Mouse (Mus musculus) heart, embryonic 11.5 days (tissue): ENCODE data around the gene Macrod1. TPM values are rescaled to one million over a fixed set of nuclear protein-coding genes. Genes with fewer than 3 reads are reported as not detected.

ENCODE experiments used
- ATAC-seq: fragments of 200-750 bp; cut with Nextera tagmentation; replicated peaks from 2 replicates; pipeline ENCODE4 v1.8.0; 2017; ENCODE audit warnings: moderate library complexity; ENCODE audit not compliant: insufficient number of reproducible peaks, low FRiP score, low TSS enrichment
- H3K27ac ChIP-seq: fragments of 300-500 bp; sonication (generic); 2 replicates; pipeline ENCODE4 v1.5.1; 2014; ENCODE audit warnings: mild to moderate bottlenecking, low read depth, low read length
- H3K27me3 ChIP-seq: fragments of 300-500 bp; sonication (generic); 2 replicates; pipeline ENCODE4 v1.6.1; 2014; ENCODE audit warnings: mild to moderate bottlenecking, low read length, mixed read lengths; ENCODE audit not compliant: control insufficient read depth, insufficient read depth
- H3K36me3 ChIP-seq: fragments of 300-500 bp; sonication (generic); 2 replicates; pipeline ENCODE4 v1.6.1; 2014; ENCODE audit warnings: mild to moderate bottlenecking, low read length, moderate library complexity, mixed read lengths; ENCODE audit not compliant: control insufficient read depth, insufficient read depth
- H3K4me1 ChIP-seq: fragments of 300-500 bp; sonication (generic); 2 replicates; pipeline ENCODE4 v1.6.1; 2014; ENCODE audit warnings: low read length; ENCODE audit not compliant: control insufficient read depth, insufficient read depth
- H3K4me2 ChIP-seq: fragments of 300-500 bp; sonication (generic); 2 replicates; pipeline ENCODE4 v1.6.1; 2014; ENCODE audit warnings: mild to moderate bottlenecking, moderate library complexity
- H3K4me3 ChIP-seq: fragments of 300-500 bp; sonication (generic); 2 replicates; pipeline ENCODE4 v1.5.1; 2014; ENCODE audit warnings: low read depth, low read length
- H3K9ac ChIP-seq: fragments of 300-500 bp; sonication (generic); 2 replicates; pipeline ENCODE4 v1.6.1; 2014; ENCODE audit warnings: mild to moderate bottlenecking, low read depth, low read length, moderate library complexity
- H3K9me3 ChIP-seq: fragments of 300-500 bp; sonication (generic); replicated peaks from 2 replicates; pipeline ENCODE4 v1.6.1; 2016; ENCODE audit warnings: low read length; ENCODE audit not compliant: control insufficient read depth
- WGBS: fragments of 180-500 bp; shearing (Covaris S2); extraction: QIAGEN DNeasy Blood & Tissue Kit; methylation state at CpG from one replicate; pipeline ENCODE4 v1.1.7; 2014; ENCODE audit not compliant: insufficient replicate concordance; 5-methylcytosine and 5-hydroxymethylcytosine counted together
- polyA plus RNA-seq: library from polyadenylated mRNA; unstranded; fragments of >200 nt; fragmentation: Nextera tagmentation; extraction: Ambion mirVana; gene quantifications from 2 replicates; pipeline ENCODE4 v1.2.1, GENCODE M21; 2014

Gene Macrod1
- polyA plus RNA-seq, 1 experiment from 2014 or later = 13.3 TPM

- Histone ChIP-seq H3K27me3 (no peaks in the 10 kb centered on the region), H3K36me3 (no peaks in the 10 kb centered on the region), H3K9me3 (no peaks in the 10 kb centered on the region), H3K9ac (peak overlapping the region; percentile 43; the same call in 1 of the 2 replicates), H3K4me1 (peaks cover 41% of the 10 kb centered on the region), H3K4me2 (peak overlapping the region; percentile 11; the same call in 1 of the 2 replicates), H3K27ac (no peak overlapping the region), H3K4me3 (no peak overlapping the region)
- ATAC-seq = no peak
- WGBS = 41% methylated on average over 8 of the region's 8 CpGs
Observed at GRCm38 (mm10) chr19:7117653-7118307, 61.2 kb downstream of the Macrod1 start.

GRCm38 (mm10) chr19:7121252-7121651, 64.6 kb downstream of the Macrod1 start:
- Histone ChIP-seq H3K4me2 (no peak overlapping the region), H3K27ac (peak overlapping the region; percentile 95; the same call in 1 of the 2 replicates), H3K36me3 (no peaks in the 10 kb centered on the region), H3K4me1 (peaks cover 36% of the 10 kb centered on the region), H3K4me3 (no peak overlapping the region), H3K27me3 (no peaks in the 10 kb centered on the region), H3K9ac (0 out of 2 replicates have a peak overlapping the region, but pooled peaks have one; percentile 8), H3K9me3 (no peaks in the 10 kb centered on the region)
- ATAC-seq = no peak
- 67% methylated on average over 11 of the region's 11 CpGs for WGBS

GRCm38 (mm10) chr19:7122277-7122676, 65.7 kb downstream of the Macrod1 start:
- 0 out of 2 replicates have a peak overlapping the region, but pooled peaks have one; percentile 58 for H3K9ac ChIP-seq
- peak; percentile 75 for ATAC-seq
- no peaks in the 10 kb centered on the region for H3K9me3 ChIP-seq
- peak overlapping the region; percentile 95 for H3K27ac ChIP-seq
- no peak overlapping the region for H3K4me3 ChIP-seq
- no peaks in the 10 kb centered on the region for H3K27me3 ChIP-seq
- WGBS = 32% methylated on average over 4 of the region's 4 CpGs
- H3K4me2 ChIP-seq = peak overlapping the region; percentile 54
- peaks cover 36% of the 10 kb centered on the region for H3K4me1 ChIP-seq
- H3K36me3 ChIP-seq = no peaks in the 10 kb centered on the region

- H3K4me1 ChIP-seq = peaks cover 34% of the 10 kb centered on the region
- H3K27ac ChIP-seq = peak overlapping the region; percentile 95
- H3K4me3 ChIP-seq = no peak overlapping the region
- H3K4me2 ChIP-seq = peak overlapping the region; percentile 54
- H3K9me3 ChIP-seq = no peaks in the 10 kb centered on the region
- H3K27me3 ChIP-seq = no peaks in the 10 kb centered on the region
- peak; percentile 58; the same call in 1 of the 2 replicates for ATAC-seq
- no peaks in the 10 kb centered on the region for H3K36me3 ChIP-seq
- WGBS = 30% methylated on average over 10 of the region's 10 CpGs
- 0 out of 2 replicates have a peak overlapping the region, but pooled peaks have one; percentile 58 for H3K9ac ChIP-seq
Observed at GRCm38 (mm10) chr19:7122698-7123306, 66.2 kb downstream of the Macrod1 start.

GRCm38 (mm10) chr19:7125526-7126156, 69.0 kb downstream of the Macrod1 start:
- H3K27me3 ChIP-seq = no peaks in the 10 kb centered on the region
- H3K9me3 ChIP-seq = no peaks in the 10 kb centered on the region
- ATAC-seq = no peak
- H3K4me2 ChIP-seq = no peak overlapping the region
- H3K36me3 ChIP-seq = no peaks in the 10 kb centered on the region
- no peak overlapping the region for H3K27ac ChIP-seq
- H3K9ac ChIP-seq = no peak overlapping the region
- WGBS = 68% methylated on average over 4 of the region's 4 CpGs
- no peak overlapping the region for H3K4me3 ChIP-seq
- peaks cover 47% of the 10 kb centered on the region for H3K4me1 ChIP-seq

GRCm38 (mm10) chr19:7126209-7126608, 69.6 kb downstream of the Macrod1 start:
- Histone ChIP-seq H3K27me3 (no peaks in the 10 kb centered on the region; the same call in 1 of the 2 replicates), H3K4me3 (no peak overlapping the region), H3K9ac (no peak overlapping the region), H3K27ac (no peak overlapping the region), H3K36me3 (no peaks in the 10 kb centered on the region), H3K9me3 (no peaks in the 10 kb centered on the region), H3K4me1 (peaks cover 47% of the 10 kb centered on the region), H3K4me2 (no peak overlapping the region)
- 71% methylated on average over 1 of the region's 1 CpGs for WGBS
- no peak for ATAC-seq

- no peak overlapping the region for H3K4me2 ChIP-seq
- peaks cover 3% of the 10 kb centered on the region; the same call in 1 of the 2 replicates for H3K27me3 ChIP-seq
- whole genome bisulfite sequencing = 79% methylated on average over 2 of the region's 2 CpGs
- no peak overlapping the region for H3K4me3 ChIP-seq
- no peak overlapping the region for H3K27ac ChIP-seq
- no peaks in the 10 kb centered on the region for H3K9me3 ChIP-seq
- peaks cover 41% of the 10 kb centered on the region for H3K4me1 ChIP-seq
- no peaks in the 10 kb centered on the region for H3K36me3 ChIP-seq
- ATAC-seq = no peak
- no peak overlapping the region for H3K9ac ChIP-seq
Observed at GRCm38 (mm10) chr19:7126933-7127332, 70.3 kb downstream of the Macrod1 start.

GRCm38 (mm10) chr19:7128551-7129475, 72.2 kb downstream of the Macrod1 start:
- WGBS = 61% methylated on average over 19 of the region's 19 CpGs
- Histone ChIP-seq H3K36me3 (no peaks in the 10 kb centered on the region), H3K4me3 (no peak overlapping the region), H3K27me3 (peaks cover 3% of the 10 kb centered on the region; the same call in 1 of the 2 replicates), H3K9me3 (no peaks in the 10 kb centered on the region), H3K27ac (no peak overlapping the region), H3K9ac (no peak overlapping the region), H3K4me1 (peaks cover 27% of the 10 kb centered on the region), H3K4me2 (no peak overlapping the region)
- no peak for ATAC-seq
